Mouse (Mus musculus) midbrain, embryonic 14.5 days (tissue): ENCODE measurements at regions not wholly inside any gene's neighbourhood (a gene's known extent, or its start where the extent isn't known, plus 50 kb on each side); places are given as distances from the start of the nearest gene placed in this dataset.

Source experiments
- ATAC-seq: fragments of 200-750 bp; cut with Nextera tagmentation; 2 replicates; pipeline ENCODE4 v1.8.0; 2017; ENCODE audit warnings: moderate number of reproducible peaks, moderate library complexity; ENCODE audit not compliant: low FRiP score, low TSS enrichment
- DNase-seq: peaks from one replicate; pipeline ENCODE4 v3.0.0-alpha.2; 2015
- H3K27ac ChIP-seq: fragments of 300-500 bp; sonication (generic); replicated peaks from 2 replicates; pipeline ENCODE4 v1.5.1; 2014; ENCODE audit warnings: mild to moderate bottlenecking, low read depth, low read length, moderate library complexity
- H3K27me3 ChIP-seq: fragments of 300-500 bp; sonication (generic); 2 replicates; pipeline ENCODE4 v1.6.1; 2014; ENCODE audit warnings: low read length, control low read depth, mixed read lengths; ENCODE audit not compliant: control insufficient read depth, insufficient read depth
- H3K36me3 ChIP-seq: fragments of 300-500 bp; sonication (generic); 2 replicates; pipeline ENCODE4 v1.6.1; 2014; ENCODE audit warnings: low read length, control low read depth; ENCODE audit not compliant: control insufficient read depth, insufficient read depth
- H3K4me1 ChIP-seq: fragments of 300-500 bp; sonication (generic); 2 replicates; pipeline ENCODE4 v1.6.1; 2014; ENCODE audit warnings: mild to moderate bottlenecking, antibody characterized with exemption, low read length, control low read depth; ENCODE audit not compliant: control insufficient read depth, insufficient read depth
- H3K4me2 ChIP-seq: fragments of 300-500 bp; sonication (generic); 2 replicates; pipeline ENCODE4 v1.6.1; 2014; ENCODE audit warnings: mild to moderate bottlenecking, low read length, moderate library complexity
- H3K4me3 ChIP-seq: fragments of 300-500 bp; sonication (generic); replicated peaks from 2 replicates; pipeline ENCODE4 v1.5.1; 2014; ENCODE audit warnings: low read depth, low read length
- H3K9ac ChIP-seq: fragments of 300-500 bp; sonication (generic); replicated peaks from 2 replicates; pipeline ENCODE4 v1.6.1; 2014; ENCODE audit warnings: mild to moderate bottlenecking, low read length, moderate library complexity
- H3K9me3 ChIP-seq: fragments of 300-500 bp; sonication (generic); 2 replicates; pipeline ENCODE4 v1.6.1; 2016; ENCODE audit warnings: low read length, control low read depth, mixed read lengths; ENCODE audit not compliant: control insufficient read depth
- WGBS: fragments of 180-500 bp; shearing (Covaris S2); extraction: QIAGEN DNeasy Blood & Tissue Kit; methylation state at CpG from one replicate; pipeline ENCODE4 v1.1.7; 2014; 5-methylcytosine and 5-hydroxymethylcytosine counted together

DNA sequence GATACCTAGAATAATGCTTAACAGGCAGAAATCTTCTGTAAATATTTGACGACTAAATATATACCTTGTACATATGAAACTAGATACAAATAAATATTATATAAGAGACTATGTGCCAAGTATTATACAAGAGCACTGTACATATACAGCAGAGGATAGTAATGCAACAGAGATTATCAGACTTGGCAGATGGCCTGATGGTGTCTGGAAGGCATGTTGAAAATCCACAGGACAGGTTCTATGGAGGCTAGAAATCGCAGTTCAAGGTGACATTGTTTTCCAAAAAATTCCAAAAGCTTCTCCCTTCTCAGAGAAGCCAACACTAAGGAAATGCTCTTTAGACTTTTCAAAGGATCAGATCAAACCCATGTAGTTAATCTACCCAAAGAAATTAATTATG, 126.9 kb upstream of the Mrps30 start:
- Histone ChIP-seq H3K4me2 (no peak overlapping the region), H3K4me1 (no peaks in the 10 kb centered on the region), H3K4me3 (no peak overlapping the region), H3K9ac (no peak overlapping the region), H3K27ac (no peak overlapping the region), H3K36me3 (no peaks in the 10 kb centered on the region), H3K9me3 (no peaks in the 10 kb centered on the region), H3K27me3 (no peaks in the 10 kb centered on the region)
- DNase-seq (no peak), ATAC-seq (no peak)
- 90% methylated on average over 2 of the region's 2 CpGs for WGBS

DNA sequence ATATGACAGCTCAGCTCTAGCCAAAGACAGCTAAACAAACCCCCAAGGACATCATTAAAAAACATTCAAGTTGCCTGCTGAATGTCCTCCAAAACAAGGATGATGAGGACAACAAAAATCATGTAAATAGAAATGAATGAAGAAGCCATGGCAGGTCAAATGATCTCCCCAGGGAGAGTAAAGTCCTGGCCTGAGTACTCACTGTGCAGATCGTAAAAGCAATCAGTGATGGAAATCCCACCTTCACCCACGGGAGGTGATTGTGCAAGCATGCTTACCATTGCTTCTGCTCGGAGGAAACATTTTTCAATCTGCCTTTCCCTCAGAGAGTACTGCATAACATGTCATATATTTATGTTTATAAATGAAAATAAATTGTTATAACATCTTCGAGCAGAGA, 119.1 kb upstream of the Mrps30 start:
- peak; percentile 11; the same call in 1 of the 2 replicates for ATAC-seq
- 61% methylated on average over 4 of the region's 4 CpGs for WGBS

DNA sequence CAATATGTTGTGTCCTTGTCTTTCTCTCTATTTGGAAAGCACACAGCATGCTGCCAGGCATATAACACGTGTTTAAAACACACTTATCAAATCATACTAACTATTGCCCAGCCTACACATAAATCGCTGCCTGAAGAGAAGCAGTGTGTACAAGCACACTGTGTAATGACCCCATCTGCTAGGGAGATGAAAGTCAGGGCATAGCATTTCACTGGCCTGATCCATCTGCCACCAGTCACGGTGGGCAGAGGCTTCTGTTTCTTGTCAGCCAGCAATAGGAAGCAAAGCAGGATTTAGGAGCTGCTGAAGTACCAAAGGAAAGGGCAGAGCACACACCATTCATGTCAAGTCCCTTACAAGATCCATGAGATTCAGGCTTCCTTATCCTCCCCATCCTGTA, 103.6 kb upstream of the Mrps30 start:
- H3K4me2 ChIP-seq: no peak overlapping the region
- no peaks in the 10 kb centered on the region for H3K9me3 ChIP-seq
- no peak overlapping the region for H3K4me3 ChIP-seq
- no peak for DNase-seq
- no peaks in the 10 kb centered on the region for H3K27me3 ChIP-seq
- H3K27ac ChIP-seq: no peak overlapping the region
- no peaks in the 10 kb centered on the region for H3K36me3 ChIP-seq
- H3K4me1 ChIP-seq: no peaks in the 10 kb centered on the region
- H3K9ac ChIP-seq: no peak overlapping the region
- 64% methylated on average over 3 of the region's 3 CpGs for WGBS
- ATAC-seq: no peak

More for the DNA sequence above, 119.1 kb upstream of the Mrps30 start:
- no peak overlapping the region for H3K4me2 ChIP-seq
- H3K4me1 ChIP-seq: no peaks in the 10 kb centered on the region
- no peaks in the 10 kb centered on the region for H3K9me3 ChIP-seq
- no peak overlapping the region for H3K27ac ChIP-seq
- no peaks in the 10 kb centered on the region for H3K36me3 ChIP-seq
- no peak overlapping the region for H3K4me3 ChIP-seq
- DNase-seq: peak; percentile 21
- H3K27me3 ChIP-seq: no peaks in the 10 kb centered on the region
- no peak overlapping the region for H3K9ac ChIP-seq

DNA sequence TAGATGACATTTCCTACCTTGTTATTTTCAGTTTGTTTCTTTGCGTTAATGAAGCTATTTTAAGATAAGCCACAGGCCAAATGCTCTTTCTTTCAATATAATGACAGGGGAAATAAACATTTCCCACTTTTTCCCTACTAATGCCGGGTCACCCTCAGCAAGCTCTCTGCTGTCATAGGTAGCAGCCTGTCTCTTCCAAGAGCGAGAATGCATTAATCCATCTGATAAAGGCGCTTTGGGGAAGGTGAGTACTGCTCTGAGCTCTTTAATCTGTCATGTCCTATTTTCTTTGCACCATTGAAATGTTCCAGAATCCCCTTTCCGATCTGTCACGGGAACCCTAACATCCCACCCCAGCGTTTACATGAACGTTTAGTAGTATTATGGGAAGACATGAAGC, 96.0 kb upstream of the Mrps30 start:
- H3K9me3 ChIP-seq: no peaks in the 10 kb centered on the region; the same call in 1 of the 2 replicates
- H3K27me3 ChIP-seq: no peaks in the 10 kb centered on the region
- DNase-seq (peak; percentile 27), ATAC-seq (no peak)
- H3K9ac ChIP-seq: no peak overlapping the region
- no peak overlapping the region for H3K27ac ChIP-seq
- no peak overlapping the region for H3K4me3 ChIP-seq
- 47% methylated on average over 8 of the region's 8 CpGs for WGBS
- H3K36me3 ChIP-seq: no peaks in the 10 kb centered on the region
- H3K4me1 ChIP-seq: peaks cover 5% of the 10 kb centered on the region; the same call in 1 of the 2 replicates
- H3K4me2 ChIP-seq: no peak overlapping the region

DNA sequence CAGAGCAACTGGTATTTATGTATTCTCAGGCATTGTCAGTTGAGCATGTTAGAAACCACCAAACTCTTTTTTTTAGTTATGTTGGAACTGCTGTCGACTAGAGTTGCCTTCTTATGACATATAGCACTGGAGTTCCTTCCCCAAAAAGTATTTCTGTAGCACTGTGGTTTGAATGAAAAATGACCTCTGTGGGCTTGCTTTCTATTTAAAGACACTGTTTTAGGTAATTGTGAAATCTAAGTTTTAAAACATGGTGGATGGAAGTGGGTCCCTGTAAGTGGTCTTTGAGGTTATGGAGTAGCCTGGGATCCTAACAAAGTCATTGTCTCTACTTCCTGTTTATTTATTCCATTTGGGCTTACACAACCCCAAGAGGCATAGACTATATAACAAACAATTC, 93.2 kb upstream of the Mrps30 start:
- Histone ChIP-seq H3K27me3 (no peaks in the 10 kb centered on the region), H3K9me3 (no peaks in the 10 kb centered on the region; the same call in 1 of the 2 replicates), H3K36me3 (no peaks in the 10 kb centered on the region), H3K4me3 (no peak overlapping the region), H3K4me1 (peaks cover 5% of the 10 kb centered on the region; the same call in 1 of the 2 replicates), H3K4me2 (no peak overlapping the region), H3K27ac (no peak overlapping the region), H3K9ac (no peak overlapping the region)
- DNase-seq (no peak), ATAC-seq (no peak)
- WGBS: 85% methylated on average over 1 of the region's 1 CpGs

DNA sequence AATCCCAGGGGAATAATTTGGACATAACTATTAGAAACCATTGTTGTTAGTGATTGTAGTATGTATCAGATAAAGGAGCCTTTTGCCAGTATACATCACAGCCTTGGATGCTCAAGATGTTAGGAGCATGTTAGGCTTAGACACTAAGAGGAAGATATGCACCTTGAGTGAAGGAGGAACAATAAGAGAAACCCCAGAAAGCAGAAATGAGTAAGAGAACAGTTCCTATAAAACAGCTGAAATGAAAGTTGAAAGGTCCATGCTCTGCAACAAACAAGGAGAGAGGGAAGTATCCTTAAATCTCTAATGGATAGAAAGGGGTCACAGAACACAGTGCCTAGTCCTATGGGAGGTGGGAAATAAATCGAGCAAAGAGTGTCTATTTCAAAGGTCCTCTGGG, 91.4 kb upstream of the Mrps30 start:
- H3K9ac ChIP-seq: no peak overlapping the region

DNA sequence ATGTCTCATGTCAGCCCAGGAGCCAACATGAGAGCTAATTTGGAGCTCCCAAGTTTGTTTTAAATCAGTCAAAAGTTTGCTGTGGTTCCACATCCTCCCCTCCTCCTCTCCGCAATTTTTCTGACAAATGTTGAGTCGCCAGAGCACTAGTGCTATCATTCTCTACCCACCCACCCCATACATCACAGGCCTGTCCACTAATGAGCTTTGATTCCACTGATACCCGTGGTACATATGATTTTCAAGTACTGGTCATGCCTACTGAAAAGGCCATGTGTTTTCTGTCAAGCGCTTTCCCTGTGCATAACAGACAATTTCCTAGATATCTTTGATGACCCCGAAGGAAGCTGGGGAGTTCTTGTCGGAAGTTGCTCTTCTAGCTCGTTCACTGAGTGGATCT, 85.5 kb upstream of the Mrps30 start:
- DNase-seq (no peak), ATAC-seq (no peak)
- H3K4me2 ChIP-seq: no peak overlapping the region
- no peaks in the 10 kb centered on the region for H3K4me1 ChIP-seq
- no peaks in the 10 kb centered on the region for H3K36me3 ChIP-seq
- H3K4me3 ChIP-seq: no peak overlapping the region
- H3K27ac ChIP-seq: no peak overlapping the region
- H3K9me3 ChIP-seq: no peaks in the 10 kb centered on the region
- no peaks in the 10 kb centered on the region for H3K27me3 ChIP-seq
- 91% methylated on average over 7 of the region's 7 CpGs for WGBS
- no peak overlapping the region for H3K9ac ChIP-seq

More for the DNA sequence above, 91.4 kb upstream of the Mrps30 start:
- H3K27me3 ChIP-seq: no peaks in the 10 kb centered on the region
- H3K27ac ChIP-seq: no peak overlapping the region
- no peaks in the 10 kb centered on the region; the same call in 1 of the 2 replicates for H3K9me3 ChIP-seq
- H3K4me1 ChIP-seq: peaks cover 4% of the 10 kb centered on the region; the same call in 1 of the 2 replicates
- DNase-seq (no peak), ATAC-seq (no peak)
- no peak overlapping the region for H3K4me3 ChIP-seq
- H3K36me3 ChIP-seq: no peaks in the 10 kb centered on the region
- H3K4me2 ChIP-seq: no peak overlapping the region
- 72% methylated on average over 1 of the region's 1 CpGs for WGBS

DNA sequence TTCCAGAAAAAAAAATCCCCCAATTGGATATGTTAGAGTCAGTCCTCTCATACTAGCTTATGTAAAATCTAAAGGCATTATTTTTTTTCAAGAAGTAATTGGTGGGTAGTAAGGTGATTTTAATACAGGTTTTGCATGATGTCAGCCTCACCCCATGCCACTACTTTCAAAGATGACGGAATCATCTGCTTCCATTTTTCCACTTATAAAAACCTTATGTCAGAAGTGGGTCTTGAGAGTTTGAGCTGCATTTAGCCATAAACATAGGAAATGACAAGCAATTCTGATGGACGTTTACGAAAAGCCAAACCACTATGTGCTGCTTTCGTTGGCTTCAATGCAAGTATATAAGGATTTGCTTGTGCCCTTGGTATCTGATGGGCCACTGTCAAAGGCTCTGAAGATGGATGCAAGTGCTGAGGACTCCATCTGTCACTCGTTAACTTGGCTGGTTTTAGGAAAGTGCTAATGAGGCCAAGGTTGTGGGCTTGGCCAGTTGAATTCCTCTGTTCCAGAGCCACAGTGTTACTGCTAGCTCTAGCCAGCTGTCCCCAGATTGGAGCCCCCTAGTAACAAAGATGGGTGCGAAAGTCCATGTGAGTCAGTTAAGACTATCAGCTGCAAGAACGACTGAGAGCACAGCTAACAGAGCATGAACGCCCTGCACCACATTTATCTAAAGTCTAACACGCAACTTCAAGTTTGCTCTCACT, 72.8 kb upstream of the Mrps30 start:
- no peaks in the 10 kb centered on the region for H3K36me3 ChIP-seq
- 90% methylated on average over 9 of the region's 9 CpGs for WGBS
- ATAC-seq (no peak), DNase-seq (no peak)
- H3K4me2 ChIP-seq: no peak overlapping the region
- no peak overlapping the region for H3K9ac ChIP-seq
- H3K27ac ChIP-seq: no peak overlapping the region
- no peaks in the 10 kb centered on the region for H3K4me1 ChIP-seq
- no peaks in the 10 kb centered on the region for H3K27me3 ChIP-seq
- H3K9me3 ChIP-seq: no peaks in the 10 kb centered on the region
- no peak overlapping the region for H3K4me3 ChIP-seq

DNA sequence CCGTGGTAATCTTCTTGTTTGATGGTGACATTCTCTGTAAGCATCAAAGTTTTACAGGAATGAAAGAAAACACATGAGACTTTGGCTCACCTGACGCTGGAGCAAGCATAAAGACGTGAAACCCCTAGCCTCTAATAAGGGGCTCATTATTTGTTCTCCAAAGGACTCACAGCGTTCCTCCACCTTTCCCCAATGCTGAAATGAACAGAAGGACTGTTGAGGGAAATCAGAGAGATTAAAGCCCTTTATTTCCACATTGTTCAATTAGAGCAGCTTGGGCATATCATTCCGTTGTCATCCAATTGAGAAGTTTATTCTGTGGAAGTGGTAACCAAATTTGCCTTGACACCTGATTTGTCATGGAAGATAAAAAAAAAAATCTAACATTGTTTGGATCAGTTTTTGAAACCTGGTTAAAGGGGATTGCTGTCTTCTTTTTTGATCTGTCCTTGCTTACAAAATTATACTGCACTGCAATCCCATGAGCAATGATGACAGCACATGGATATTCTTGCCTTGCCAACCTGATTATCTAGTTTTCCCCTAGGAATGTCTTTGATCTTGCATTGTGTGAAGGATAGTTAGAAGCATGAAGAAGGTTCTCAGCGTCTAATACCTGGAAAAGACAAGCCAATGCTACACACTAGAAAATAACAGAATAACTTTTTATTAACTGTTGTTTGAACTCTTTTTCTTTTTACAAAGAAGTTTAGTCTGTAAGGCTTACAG, 62.1 kb upstream of the Mrps30 start:
- H3K27ac ChIP-seq: no peak overlapping the region

More for the DNA sequence above, 62.1 kb upstream of the Mrps30 start:
- no peaks in the 10 kb centered on the region for H3K27me3 ChIP-seq
- ATAC-seq (no peak), DNase-seq (peak; percentile 9)
- no peak overlapping the region for H3K4me3 ChIP-seq
- no peaks in the 10 kb centered on the region for H3K36me3 ChIP-seq
- no peaks in the 10 kb centered on the region for H3K4me1 ChIP-seq
- 27% methylated on average over 6 of the region's 6 CpGs for WGBS
- H3K4me2 ChIP-seq: no peak overlapping the region
- H3K9ac ChIP-seq: no peak overlapping the region
- no peaks in the 10 kb centered on the region for H3K9me3 ChIP-seq
